Mouse (Mus musculus) cerebellum, postnatal 25 days (tissue): ENCODE measurements around the gene Npas2.

Experiments used
- DNase-seq, 2 experiments: peaks; one replicate each; pipeline ENCODE4 v3.0.0; 2021; ENCODE audit warnings: mixed read lengths in 2 of 2

The Npas2 gene

DNA sequence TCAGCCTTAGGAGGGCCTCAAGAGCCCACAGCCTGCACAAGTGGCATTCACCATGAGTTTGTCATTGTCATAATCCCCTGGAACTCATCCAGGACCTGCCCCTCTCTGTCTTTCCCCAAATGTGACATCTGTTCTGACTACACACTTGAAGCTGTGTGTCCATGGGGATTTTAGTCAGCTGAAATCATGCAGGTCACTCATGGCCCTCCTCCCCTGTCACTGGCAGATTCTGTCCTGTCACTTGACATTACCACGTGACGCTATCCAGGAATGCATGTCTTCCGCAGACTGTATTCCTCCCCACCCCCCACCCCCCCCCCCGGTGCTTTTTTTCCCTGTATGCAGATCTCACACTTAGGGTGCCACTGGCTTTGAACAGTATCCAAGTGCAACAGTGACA, 94.3 kb downstream of the Npas2 start:
- no peak for DNase-seq

DNA sequence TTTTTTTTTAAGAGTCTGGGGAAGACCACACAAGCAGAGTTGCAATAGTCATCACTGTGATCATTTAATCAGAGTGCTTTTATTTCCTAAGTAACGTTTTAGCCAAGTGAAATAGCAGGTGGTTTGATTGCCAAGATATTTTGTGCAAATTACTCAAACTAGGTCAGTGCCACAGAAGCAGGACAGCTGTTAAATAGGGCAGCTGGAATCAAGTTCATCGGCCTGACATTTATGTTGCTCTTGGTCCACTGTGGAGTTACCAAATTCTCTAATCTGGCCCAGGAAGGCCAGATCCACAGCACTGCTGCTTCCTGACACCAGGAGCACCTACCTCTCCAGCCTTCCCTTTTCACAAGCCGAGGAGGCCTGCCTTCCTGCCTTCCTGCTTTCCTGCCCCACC, 94.9 kb downstream of the Npas2 start:
- DNase-seq: no peak

DNA sequence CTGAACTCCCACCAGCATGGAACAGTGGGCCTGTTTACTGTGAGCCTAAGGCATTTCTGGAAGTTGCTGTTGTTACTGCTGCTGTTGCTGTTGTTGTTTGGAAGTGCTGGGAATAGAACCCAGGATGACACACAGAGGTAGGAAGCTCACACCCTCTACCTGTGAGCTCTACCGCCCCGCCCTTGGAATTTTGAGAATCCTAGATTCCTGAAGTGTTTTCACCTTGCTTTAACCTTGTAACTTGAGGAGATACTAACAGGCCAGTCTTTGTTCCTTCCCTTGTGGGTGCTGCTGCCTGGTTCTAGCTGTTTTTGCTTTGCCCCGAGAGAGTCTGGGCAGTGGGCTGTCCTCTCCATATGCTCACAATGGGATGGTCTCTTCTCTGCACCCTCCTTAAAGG, 98.5 kb downstream of the Npas2 start:
- no peak for DNase-seq

DNA sequence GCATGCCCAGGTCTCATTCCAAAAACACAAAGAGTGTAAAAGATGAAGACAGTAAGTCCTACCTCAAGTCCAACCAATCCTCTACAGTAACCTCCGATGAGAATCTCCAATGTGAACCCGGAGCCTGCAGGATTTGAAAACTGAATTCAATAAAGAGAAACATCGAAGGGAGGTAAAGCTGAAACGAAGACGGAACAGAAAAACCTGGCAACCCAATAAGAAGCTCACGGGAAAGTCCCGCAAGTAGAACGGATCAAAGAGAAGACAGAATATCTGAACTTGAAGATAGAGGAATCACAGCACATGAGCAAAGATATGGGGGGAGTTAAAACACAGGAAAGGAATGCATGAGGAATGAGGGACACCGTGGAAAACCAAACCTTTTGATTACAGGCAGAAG, 104.8 kb downstream of the Npas2 start:
- DNase-seq: no peak

DNA sequence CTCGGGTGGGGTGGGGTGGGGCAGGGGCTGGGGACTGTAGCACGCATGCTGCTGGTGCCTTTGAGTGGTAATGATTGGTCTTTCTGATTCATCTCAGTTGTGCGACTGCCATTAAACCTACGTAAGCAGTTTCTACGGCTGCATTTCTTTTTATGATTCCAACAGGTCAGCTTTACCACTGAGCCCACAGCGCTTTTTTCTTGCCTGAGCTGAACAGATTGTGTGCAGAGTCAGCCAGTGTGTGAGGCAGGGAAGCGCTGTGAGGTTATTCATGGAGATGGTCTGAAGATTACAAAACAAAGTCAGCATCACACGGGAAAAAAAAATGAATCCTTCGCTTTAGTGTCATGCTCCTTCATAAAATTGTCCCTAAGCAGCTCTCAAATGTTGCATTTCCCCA, 106.7 kb downstream of the Npas2 start:
- no peak for DNase-seq

DNA sequence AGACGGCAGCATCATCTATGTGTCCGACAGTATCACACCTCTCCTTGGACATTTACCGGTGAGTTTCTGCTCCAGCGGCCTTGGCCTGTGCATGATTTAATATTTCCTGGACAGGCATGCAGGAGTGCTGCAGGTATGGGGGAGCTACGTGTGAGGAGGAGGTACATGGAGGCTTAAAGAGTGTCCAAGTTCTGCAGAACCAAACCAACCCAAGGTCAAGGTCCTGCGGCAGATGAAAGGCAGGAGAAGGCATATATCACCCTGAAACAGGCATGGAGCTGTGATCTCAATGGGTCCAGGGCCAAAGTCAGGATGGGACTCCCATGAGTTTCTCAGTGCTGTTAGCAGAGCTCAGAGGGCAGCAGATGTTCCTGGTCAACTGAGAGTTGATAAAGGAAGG, 107.1 kb downstream of the Npas2 start:
- no peak for DNase-seq

DNA sequence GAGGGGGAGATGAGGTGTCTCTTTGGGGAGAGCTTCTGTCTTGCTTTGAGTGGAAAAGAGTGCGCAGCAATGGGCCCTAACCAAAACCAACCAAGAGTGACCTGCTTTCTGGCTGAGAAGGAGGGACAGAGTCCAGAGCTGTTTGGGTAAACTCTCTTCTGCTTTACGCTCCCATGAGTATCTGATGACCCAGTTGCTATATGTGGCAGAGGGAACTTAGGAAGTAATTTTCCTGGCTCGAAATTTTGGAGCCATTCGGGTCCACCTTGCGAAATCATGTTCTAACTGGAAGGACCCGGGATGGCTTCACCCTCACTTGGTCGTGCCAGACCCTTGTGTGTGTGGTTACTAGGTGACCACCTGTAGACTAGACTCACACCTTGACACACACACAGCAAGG, 108.7 kb downstream of the Npas2 start:
- no peak for DNase-seq

DNA sequence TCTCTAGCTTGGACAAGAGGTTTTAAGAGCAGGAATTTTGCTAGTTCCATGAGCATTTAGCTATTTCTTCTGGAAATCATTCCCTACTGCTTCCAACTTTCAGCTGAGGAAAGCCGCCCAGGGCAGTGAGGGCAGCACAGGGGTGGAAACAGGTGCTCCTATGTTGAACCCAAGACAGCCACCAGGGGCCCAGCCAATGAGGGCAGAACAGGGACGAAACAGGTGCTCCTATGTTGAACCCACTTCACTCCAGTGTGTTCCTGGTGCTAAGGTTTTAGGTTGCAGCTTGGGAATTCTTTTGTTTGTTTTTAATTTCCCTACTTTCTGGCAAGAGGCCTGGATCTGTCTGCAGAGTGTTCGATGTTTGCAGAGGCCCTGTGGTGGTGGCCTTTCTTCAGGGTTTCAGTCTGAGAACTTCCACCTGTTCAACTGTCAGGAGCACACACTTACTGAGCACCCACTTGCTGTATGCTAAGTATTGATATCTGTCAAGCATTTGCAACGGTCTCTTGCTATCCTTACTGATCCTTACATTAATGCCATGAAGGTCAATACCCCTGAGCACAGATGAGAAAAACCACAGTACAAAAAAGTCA, 109.6 kb downstream of the Npas2 start:
- no peak for DNase-seq

DNA sequence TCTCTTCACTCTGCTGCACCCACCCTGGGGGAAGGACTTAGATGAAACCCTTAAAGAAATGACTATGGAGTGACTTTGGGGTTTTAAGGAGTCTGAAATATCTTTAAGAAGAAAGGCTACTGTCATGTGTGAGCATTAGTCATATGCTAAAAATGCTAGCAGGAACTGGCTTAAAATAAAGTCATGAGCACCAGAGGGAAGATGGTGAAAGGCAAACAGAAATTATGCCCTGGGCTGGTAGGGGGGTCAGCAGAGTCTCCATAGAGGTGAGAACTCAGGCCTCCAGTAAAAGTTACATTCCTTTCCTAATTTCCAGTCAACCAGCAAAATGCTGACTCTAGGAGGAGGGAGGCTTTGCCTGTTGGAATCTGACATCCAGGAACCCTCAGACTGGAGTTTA, 113.8 kb downstream of the Npas2 start:
- DNase-seq: no peak

DNA sequence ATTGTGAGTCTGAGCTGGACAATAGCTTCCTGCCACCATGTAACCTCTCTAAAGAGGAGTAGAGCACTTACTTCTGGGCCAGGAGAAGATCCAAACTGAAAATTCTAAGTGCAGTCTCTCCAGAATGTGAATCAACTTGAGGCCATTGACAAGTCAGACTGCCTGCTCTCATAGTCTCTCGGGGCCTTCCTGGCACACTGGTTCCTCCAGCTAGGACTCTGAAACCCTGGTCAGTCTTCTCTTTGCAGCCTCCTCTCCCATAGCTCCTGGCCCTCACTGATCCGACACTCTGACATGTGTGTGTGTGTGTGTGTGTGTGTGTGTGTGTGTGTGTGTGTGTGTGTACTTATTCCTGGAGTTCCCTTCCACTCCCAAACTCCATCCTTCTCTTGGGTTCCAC, 114.4 kb downstream of the Npas2 start:
- no peak for DNase-seq

DNA sequence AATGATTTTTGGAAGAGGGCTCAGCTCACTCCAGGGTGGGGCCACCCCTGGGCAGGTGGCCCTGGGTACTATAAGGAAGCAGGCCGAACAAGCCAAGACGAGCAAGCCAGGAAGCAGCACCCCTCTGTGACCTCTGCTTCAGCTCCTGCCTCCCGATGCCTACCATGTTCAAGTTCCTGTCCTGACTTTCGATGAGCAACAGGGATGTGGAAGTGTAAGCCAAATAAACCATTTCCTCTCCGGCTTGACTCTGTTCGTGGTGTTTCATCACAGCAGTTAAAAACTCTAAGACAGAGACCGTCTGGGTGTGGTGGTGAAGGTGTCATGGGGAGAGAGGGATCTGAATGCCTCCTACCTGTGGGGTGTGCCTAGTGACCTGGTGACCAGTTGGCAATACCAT, 116.0 kb downstream of the Npas2 start:
- no peak for DNase-seq

DNA sequence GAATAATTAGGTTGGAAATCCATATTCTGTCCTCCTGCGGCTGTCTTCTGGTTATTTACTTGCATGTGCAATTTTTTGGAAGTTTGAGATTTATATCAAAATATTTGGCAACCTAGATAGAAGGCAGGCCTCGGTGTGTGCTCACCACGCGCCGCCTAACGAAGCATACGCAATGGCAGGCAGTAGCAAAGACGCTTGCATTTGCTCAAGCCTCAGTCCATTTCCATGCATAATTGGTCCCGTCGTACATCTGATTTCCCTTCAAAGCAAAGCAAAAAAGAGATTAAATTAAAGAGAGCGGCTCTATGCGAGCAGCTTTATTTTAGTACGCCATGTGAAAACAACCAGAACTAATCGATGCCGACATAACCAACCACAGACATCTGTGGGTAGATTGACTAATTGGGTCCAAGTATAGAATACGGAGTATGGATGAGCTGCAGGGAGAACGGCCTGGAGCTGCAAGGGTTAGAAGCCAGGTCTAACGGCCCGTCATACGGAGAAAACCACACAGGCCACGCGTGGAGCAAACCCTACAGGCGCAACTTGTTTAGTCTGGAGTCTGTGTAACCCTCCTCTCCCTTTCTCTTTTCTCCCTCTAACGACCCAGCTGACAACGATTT, 118.9 kb downstream of the Npas2 start:
- no peak for DNase-seq

DNA sequence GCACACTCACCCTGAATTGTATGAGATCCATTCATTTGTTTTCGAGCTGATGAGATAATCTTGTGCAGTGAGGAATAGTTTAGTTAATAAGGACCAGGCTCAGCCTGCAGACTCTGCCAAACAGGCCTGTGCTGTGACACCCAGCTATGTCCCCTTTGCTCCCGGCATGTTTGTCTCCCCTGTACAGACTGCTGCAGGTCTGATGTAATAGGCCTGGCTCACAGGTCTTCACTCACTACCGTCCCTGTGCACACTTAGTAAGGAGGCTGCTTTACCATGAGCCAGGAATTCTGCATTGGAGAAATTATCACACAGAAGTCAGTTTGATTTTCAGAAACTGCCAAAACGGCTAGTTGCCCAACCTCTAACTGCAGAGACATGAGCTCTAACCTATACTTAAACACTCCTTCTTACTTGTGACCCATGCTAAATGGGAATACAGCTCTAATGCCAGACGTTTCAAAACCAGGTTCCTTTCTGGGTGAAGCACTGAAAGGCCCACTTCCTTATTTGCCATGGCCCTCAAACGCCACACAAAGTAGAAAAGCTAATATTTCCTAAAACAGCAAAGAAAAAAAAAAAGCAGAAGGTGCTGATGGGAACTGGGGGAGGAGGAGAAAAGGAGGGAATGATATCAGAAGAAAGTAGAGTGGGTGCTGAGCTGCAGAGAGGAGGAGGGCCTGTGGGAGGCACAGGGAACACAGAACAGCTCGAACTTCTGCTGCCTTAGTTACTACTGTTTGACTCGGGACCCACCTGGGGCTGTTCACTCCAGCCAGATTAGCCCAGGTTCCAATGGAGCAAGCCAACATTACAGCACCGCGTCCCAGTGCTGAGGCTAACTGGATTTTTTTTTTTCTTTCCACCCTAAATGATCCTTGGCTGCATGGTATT, 120.1 kb downstream of the Npas2 start:
- DNase-seq: no peak

DNA sequence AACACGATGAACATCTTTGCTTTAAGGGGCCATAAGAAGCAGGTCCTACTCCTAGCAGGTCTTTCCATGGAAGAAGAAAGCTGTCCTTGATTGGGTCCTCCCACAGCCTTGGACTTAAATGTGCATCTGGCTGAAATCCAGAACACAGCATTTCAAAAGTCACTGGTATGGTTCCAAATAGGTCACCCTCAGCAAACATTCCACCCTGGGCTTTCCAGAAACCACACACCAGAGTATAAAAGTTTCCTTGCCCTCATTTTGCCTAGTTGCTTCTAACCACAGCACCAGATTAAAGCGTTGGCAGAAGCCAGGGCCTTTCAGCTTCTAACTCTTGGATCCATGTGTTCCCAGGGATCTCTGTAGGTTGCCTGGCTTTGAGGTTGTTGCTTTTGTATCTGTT, 124.4 kb downstream of the Npas2 start:
- no peak for DNase-seq

DNA sequence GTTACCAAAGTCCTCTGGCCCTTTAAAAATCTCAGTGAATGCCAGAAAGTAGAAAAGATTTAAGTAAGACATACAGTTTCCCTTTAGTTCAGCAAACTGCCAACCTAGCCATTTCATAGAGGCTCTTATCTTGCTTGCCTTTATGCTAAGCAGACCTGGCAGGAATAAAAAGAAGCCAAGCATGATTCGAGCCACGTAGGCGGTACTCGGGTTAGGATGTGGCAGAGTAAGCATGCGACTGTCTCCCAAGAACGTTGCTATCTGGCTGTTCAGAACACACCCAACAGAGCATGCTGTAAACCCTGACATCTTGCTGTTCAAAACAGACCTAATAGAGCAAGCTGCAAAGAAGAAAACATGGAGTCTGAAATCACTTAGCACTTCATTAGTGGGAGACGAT, 125.3 kb downstream of the Npas2 start:
- no peak for DNase-seq

DNA sequence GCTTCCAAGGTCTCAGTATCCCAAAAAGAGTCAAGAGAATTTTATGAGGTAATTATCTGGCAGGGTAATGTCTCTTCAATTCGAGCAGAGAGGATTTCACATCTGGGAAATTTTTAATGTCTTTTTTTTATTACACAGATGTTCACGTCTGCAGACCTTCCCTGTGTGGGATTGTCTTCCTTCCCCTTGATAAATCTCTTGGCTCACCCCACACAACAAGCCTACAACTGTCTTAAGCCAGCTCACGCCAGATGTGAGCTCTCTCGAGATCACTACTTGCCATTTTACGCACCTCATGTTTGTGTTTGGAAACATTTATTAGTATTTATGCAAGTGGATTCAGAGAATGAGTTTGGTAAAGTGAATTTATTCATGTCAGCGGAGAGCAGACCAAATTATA, 128.4 kb downstream of the Npas2 start:
- DNase-seq: no peak

DNA sequence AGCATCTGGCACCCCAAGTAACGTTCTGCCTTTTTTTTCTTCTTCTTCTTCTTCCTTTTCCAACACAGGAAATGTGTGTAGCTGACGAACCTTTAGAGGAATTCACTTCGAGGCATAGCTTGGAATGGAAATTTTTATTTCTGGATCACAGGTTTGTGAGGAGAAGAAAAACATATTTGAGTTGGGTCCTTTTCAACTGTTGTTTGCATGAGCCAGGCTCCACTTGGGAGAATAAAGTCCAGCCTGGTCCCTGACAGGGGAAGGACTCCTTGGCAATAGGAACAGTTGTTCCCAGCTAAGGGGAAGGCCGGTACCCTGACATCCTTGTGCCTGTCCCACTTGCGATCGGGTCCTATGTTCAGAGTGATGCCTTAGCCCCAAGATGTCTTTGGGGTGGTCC, 131.7 kb downstream of the Npas2 start:
- DNase-seq: no peak

DNA sequence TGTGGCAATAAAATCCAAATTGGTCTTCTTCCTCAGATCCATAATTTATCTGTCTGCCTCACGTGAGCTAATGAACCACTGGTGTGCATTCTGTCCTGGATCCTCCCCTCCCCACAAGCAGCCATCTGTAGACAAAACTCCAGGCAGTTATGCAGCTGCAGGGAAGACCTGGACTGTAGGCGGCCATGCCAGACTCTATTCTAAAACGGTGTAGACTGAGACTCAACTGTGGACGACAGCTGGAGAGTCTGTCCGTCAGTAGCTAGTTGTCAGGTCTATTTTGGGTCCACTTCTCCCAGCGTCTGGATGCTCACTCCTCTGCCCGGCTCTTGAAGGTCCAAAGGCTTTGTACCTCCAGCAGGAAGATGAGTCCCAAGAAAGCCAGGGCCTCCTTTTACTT, 134.0 kb downstream of the Npas2 start:
- DNase-seq: no peak

DNA sequence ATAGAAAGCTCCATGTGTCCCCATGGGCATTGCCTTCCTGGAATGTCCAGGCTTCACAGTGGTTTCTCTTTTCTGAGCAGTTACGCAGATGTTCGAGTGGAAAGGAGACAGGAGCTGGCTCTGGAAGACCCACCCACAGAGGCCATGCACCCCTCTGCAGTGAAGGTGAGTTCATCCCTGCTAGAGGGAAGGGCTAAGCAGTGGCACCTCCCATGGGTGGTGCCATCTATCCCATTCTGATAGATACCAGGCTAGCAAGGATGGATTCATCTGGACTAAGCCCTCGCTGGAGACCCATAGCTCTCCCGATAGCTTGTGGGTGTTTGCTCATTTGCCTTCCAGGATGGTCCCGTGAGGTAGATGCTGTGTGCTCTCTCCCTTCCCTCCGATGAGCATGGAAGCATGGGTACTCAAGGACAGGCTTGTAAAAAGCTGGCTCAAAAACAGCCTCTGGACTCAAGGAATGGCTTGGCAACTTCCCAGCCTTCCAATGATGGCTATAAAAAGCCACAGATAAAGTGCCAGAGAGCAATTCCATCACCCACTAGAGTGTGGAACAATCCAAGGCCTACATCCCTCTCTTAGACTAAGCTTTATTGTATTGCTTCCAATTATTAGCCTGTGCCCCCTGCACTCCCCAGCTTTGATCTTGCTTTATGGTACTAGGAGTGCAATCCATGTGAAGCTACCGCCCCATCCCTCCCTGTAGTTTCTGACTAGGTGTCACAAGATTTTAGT, 137.5 kb downstream of the Npas2 start:
- peak in 1 of 2 experiments; percentile 50 for DNase-seq

DNA sequence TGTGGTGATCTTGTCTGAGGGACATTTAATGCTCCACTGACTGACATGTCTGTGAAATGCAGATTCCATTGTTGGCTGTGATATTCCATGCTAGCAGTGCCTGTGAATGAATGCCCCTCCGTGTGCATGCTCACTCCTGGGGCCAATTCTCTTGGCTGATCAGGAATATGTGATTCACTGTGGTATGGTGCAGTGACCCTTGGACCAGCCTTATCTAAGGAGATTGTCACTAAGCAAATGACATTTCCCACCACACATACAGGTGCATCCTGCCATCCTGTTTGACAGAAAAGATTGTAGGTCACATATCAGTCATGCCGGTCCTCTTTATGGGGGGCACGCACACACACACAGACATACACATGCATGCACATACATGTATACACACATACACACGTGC, 138.9 kb downstream of the Npas2 start:
- DNase-seq: no peak

DNA sequence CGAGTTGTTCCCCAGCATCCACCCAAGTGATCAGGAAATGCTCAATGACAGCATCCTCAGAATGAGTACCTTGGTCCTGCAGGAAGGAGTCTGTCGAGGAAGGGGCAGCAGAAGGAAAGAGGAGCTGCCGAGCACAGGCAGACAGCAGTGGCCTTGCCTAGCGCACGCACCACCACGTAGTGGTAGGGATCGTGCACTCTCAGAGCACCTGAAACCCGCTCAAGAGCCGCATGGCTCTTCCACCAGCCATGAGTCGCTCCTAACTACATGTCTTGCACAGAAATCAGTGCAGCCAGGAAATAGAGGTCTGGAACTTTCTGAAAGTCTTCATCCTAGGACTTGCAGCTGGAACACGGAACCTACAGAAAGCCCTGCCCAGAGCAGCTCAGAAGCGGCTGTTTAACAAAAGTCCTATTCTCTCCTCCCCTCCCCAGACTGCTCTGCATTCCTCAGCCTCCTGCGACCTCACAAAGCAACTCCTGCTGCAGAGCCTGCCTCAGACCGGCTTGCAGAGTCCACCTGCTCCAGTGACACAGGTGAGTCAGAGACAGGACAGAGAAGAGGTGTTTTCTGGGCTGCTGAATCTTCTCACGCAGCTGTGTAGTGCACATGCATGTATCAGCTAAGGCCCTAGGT, 142.1 kb downstream of the Npas2 start:
- no peak for DNase-seq

DNA sequence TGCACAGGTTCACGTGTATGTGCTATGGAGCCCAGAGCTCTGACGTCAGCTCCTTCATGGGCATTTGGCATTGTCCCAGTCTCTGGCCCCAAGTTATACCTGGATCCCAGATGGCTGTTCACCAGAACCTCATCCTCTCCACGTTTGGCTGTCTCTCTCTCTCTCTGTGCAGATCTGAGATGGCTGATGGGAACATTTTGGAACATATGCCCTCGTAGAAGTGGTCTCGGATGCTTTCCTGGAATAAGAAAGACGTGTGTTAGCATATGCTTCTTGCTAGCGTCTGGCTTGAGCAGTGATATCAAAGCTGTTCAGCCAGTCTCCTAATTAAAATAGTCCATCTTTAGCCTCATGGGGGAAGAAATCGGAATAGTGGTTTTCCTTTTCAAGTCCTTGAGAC, 143.3 kb downstream of the Npas2 start:
- peak in 1 of 2 experiments; percentile 36 for DNase-seq

DNA sequence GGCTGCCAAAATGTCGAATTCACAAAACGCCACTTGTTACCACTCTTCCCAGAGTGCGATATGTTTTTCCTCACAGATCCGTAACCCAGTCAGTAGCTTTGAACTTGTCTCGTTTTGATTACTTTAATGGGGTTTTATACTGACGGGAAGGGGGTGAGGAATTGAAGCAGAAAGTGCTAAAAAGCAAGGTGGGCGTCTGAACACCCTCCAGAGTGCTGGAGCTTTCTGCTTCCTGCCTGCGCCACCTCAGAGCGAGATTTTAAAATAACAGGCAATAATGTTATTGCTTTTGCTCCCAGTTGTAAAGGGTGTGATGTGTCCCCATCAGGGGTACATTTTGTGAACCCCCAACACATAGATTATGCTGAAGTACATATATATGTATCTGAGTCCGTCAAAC, 145.3 kb downstream of the Npas2 start:
- no peak for DNase-seq
